Mouse (Mus musculus): ENCODE data around the gene Trim56. TPM values are rescaled to one million over a fixed set of nuclear protein-coding genes. Genes with fewer than 3 reads are reported as not detected.
A peak's percentile ranks its signal among the peaks of the same experiment; 100 is the strongest.
"Not testable (repeated sequence)": the region's sequence is repeated elsewhere in the genome, so short reads cannot be mapped to it uniquely, and the experiment has no call there.

The Trim56 gene
- polyA plus RNA-seq, 1 experiment from 2014 or later = 4.4 TPM

DNA sequence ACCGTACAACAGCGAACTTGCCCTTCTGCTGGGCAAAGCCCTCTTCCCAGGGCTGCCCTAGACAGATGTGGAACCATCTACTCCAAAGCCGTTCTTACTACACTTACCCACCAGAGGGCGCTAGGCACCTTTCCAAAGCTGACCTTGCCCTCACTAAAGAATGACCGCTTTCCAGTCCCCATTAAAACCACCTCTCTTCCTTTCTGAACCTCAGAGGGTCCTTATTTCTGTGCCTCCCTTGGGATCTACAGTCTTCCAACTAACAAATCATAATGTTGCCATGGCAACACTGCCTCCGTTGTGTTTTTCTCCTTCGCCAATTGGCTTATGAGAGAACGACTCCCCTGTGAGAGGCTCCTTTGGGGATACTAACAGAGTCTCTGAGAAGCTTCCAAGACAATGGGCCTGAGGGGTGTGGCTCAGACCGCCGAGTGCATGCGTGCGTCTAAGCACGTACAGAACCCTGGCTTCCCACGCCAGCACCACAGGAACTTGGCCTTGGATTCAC, 6.7 kb upstream of the Trim56 start:
- H3K9ac ChIP-seq (ENCODE audit: low read length) = no peak overlapping the region
- 0 out of 2 replicates have a peak overlapping the region, but pooled peaks have one; percentile 17 for H3K4me2 ChIP-seq (replicated peaks; ENCODE audit: low read depth)
- no peak overlapping the region for H3K4me3 ChIP-seq (ENCODE audit: low read depth, low read length)
- peak; percentile 67 for ATAC-seq (ENCODE audit: low FRiP score, low TSS enrichment)
- WGBS = 6% methylated on average over 14 of the region's 14 CpGs
- peaks cover 2% of the 10 kb centered on the region; the same call in 1 of the 2 replicates for H3K4me1 ChIP-seq (replicated peaks; ENCODE audit: control insufficient read depth, insufficient read depth)
- H3K9me3 ChIP-seq (ENCODE audit: control insufficient read depth, low read length) = no peaks in the 10 kb centered on the region
- no peak overlapping the region for H3K27ac ChIP-seq (replicated peaks)
- peak; percentile 73 for DNase-seq (ENCODE audit: low spot score)
- no peaks in the 10 kb centered on the region for H3K36me3 ChIP-seq (ENCODE audit: control insufficient read depth, insufficient read depth, low read length)
- no peaks in the 10 kb centered on the region for H3K27me3 ChIP-seq (ENCODE audit: control insufficient read depth, insufficient read depth, low read length)
- peak; percentile 92 for TF ChIP-seq CTCF (IDR thresholded peaks at IDR 0.05; ENCODE audit: low read depth)
- TF ChIP-seq EP300 (optimal IDR thresholded peaks at IDR 0.05) = no peak

DNA sequence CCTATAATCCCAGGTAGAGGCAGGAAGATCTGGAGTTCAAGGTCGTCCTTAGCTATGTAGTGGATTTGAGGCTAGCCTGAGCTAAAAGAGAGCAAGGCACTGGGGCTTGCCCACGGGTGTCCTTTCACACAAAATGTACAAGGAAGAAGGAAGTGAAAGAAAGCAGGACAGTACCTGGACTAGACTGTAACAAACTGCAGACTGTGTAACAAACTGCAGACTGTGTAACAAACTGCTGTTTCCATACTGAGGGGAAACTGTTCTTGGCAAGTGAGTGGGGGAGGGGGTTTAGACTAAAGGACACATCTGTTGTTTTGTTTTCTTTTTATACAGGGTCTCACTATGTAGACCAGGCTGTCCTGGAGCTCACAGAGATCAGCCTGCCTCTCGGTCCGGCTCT, 5.3 kb upstream of the Trim56 start:
- Histone ChIP-seq H3K4me2 (replicated peaks; ENCODE audit: low read depth) (no peak overlapping the region), H3K27ac (replicated peaks) (no peak overlapping the region), H3K4me1 (replicated peaks; ENCODE audit: control insufficient read depth, insufficient read depth) (peaks cover 6% of the 10 kb centered on the region; the same call in 1 of the 2 replicates), H3K9me3 (ENCODE audit: control insufficient read depth, low read length) (no peaks in the 10 kb centered on the region), H3K9ac (ENCODE audit: low read length) (no peak overlapping the region), H3K4me3 (ENCODE audit: low read depth, low read length) (no peak overlapping the region), H3K36me3 (ENCODE audit: control insufficient read depth, insufficient read depth, low read length) (no peaks in the 10 kb centered on the region), H3K27me3 (ENCODE audit: control insufficient read depth, insufficient read depth, low read length) (no peaks in the 10 kb centered on the region)
- 72% methylated on average over 4 of the region's 4 CpGs for WGBS
- TF ChIP-seq EP300 (optimal IDR thresholded peaks at IDR 0.05) = no peak
- DNase-seq (ENCODE audit: low spot score) (no peak), ATAC-seq (ENCODE audit: low FRiP score, low TSS enrichment) (no peak)

DNA sequence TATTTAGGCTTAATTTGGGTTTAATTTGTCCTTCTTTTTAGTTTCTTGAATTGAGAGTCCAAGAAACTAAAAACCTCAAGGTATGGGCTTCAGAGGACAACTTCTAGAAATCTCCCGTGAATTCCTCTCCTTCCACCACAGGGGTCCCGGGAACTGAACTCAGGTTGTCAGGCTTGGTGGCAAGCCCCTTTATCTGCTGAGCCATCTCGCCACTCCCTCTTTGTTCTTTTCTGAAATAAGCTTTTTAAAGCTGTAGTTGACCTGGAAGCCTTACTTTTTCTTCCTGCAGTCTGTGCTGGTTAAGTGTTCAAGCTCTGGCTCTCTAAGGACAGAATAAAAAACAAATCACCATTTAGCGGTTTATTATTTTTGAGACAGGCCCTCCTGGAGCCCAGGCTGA, 2.9 kb upstream of the Trim56 start:
- DNase-seq (ENCODE audit: low spot score) (no peak), ATAC-seq (ENCODE audit: low FRiP score, low TSS enrichment) (no peak)
- peaks cover 4% of the 10 kb centered on the region; the same call in 1 of the 2 replicates for H3K36me3 ChIP-seq (ENCODE audit: control insufficient read depth, insufficient read depth, low read length)
- peaks cover 9% of the 10 kb centered on the region for H3K4me1 ChIP-seq (replicated peaks; ENCODE audit: control insufficient read depth, insufficient read depth)
- H3K4me3 ChIP-seq (ENCODE audit: low read depth, low read length) = no peak overlapping the region
- 81% methylated on average over 4 of the region's 4 CpGs for WGBS
- H3K9ac ChIP-seq (ENCODE audit: low read length) = no peak overlapping the region
- no peaks in the 10 kb centered on the region for H3K27me3 ChIP-seq (ENCODE audit: control insufficient read depth, insufficient read depth, low read length)
- no peak overlapping the region for H3K27ac ChIP-seq (replicated peaks)
- no peaks in the 10 kb centered on the region for H3K9me3 ChIP-seq (ENCODE audit: control insufficient read depth, low read length)
- H3K4me2 ChIP-seq (replicated peaks; ENCODE audit: low read depth) = no peak overlapping the region
- TF ChIP-seq EP300 (optimal IDR thresholded peaks at IDR 0.05) = no peak
- no peak for TF ChIP-seq CTCF (IDR thresholded peaks at IDR 0.05; ENCODE audit: low read depth)

DNA sequence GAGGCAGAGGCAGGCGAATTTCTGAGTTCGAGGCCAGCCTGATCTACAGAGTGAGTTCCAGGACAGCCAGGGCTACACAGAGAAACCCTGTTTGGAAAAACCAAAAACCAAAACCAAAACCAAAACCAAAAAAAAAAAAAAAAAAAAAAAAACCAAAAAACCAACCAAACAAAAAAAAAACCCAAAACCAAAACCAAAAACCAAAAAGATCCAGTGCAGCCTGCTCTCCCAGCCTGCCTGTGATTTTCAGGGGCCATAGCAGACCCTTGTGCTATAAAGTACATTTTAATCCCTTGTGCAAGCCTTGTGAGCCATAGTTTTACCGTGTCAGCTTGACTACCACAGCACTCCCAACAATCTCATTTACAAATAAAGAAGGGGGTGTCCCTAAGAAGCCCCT, 2.0 kb upstream of the Trim56 start:
- 82% methylated on average over 3 of the region's 3 CpGs for WGBS
- H3K4me3 ChIP-seq (ENCODE audit: low read depth, low read length) = not testable (repeated sequence)

DNA sequence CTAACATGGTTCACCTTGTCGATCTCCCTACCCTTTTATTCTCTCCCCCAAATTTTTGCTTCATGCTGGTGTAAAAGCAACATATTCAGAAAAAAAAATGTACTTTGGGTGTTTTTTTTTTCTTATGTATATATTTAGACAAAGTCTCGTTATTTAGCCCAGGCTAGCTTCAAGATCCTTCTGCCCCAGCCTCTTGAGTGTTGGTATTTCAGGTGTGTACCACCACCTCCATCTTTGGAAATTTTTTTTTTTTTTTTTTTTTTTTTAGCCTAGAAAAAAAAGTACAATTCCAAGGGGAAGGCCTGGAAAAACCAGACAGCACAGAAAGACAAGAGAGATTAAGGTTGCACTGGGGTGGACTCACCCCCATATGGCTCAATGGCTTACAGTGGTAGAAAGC, 978 bp upstream of the Trim56 start:
- Histone ChIP-seq H3K27me3 (ENCODE audit: control insufficient read depth, insufficient read depth, low read length) (no peaks in the 10 kb centered on the region), H3K4me1 (replicated peaks; ENCODE audit: control insufficient read depth, insufficient read depth) (peaks cover 7% of the 10 kb centered on the region; the same call in 1 of the 2 replicates), H3K9ac (ENCODE audit: low read length) (no peak overlapping the region), H3K9me3 (ENCODE audit: control insufficient read depth, low read length) (no peaks in the 10 kb centered on the region), H3K4me2 (replicated peaks; ENCODE audit: low read depth) (no peak overlapping the region), H3K36me3 (ENCODE audit: control insufficient read depth, insufficient read depth, low read length) (peaks cover 14% of the 10 kb centered on the region), H3K4me3 (ENCODE audit: low read depth, low read length) (no peak overlapping the region), H3K27ac (replicated peaks) (no peak overlapping the region)
- TF ChIP-seq EP300 (optimal IDR thresholded peaks at IDR 0.05) = no peak
- no peak for TF ChIP-seq CTCF (IDR thresholded peaks at IDR 0.05; ENCODE audit: low read depth)
- no peak for ATAC-seq (ENCODE audit: low FRiP score, low TSS enrichment)
- DNase-seq (ENCODE audit: low spot score) = no peak
- 76% methylated on average over 2 of the region's 2 CpGs for WGBS

More for the DNA sequence above, 2.0 kb upstream of the Trim56 start:
- not testable (repeated sequence) for H3K4me1 ChIP-seq (replicated peaks; ENCODE audit: control insufficient read depth, insufficient read depth); H3K9me3 ChIP-seq (ENCODE audit: control insufficient read depth, low read length); ATAC-seq (ENCODE audit: low FRiP score, low TSS enrichment); H3K4me2 ChIP-seq (replicated peaks; ENCODE audit: low read depth); H3K27ac ChIP-seq (replicated peaks); H3K27me3 ChIP-seq (ENCODE audit: control insufficient read depth, insufficient read depth, low read length); DNase-seq (ENCODE audit: low spot score); H3K9ac ChIP-seq (ENCODE audit: low read length)
- H3K36me3 ChIP-seq (ENCODE audit: control insufficient read depth, insufficient read depth, low read length) = peaks cover 12% of the 10 kb centered on the region

DNA sequence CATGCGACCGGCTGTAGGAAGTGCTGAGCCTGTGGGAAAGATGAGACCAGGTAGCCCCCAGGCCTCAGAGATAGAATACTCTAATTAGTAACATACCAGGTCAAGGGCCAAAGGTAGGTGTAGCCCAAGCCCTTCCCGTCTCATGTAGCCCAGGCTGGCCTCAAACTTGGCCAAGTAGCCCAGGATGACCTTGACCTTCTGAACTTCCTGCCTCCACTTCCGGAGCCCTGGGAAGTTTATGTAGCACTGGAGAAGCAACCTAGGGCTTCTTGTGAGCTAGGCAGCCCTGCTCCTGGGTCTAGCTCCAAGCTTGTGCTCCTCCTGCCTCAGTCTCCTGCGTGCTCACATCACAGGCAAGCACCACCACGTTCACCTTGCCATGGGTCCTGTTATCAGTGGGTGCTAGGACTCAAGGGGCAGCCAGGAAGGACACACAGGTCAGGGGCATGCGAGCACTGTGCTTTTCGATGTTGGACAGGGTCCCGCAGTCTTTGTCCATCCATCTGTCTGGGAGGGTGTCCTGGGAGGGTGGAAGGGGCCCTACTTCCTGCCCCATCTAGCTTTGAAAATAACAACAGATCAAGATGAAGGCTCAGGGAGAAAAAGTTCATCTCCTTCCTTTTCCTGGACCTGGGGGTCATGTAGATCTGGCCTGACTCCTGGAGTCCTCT, 983 bp downstream of the Trim56 start:
- TF ChIP-seq CTCF (IDR thresholded peaks at IDR 0.05; ENCODE audit: low read depth) (no peak), EP300 (optimal IDR thresholded peaks at IDR 0.05) (no peak)
- DNase-seq (ENCODE audit: low spot score) (no peak), ATAC-seq (ENCODE audit: low FRiP score, low TSS enrichment) (no peak)
- Histone ChIP-seq H3K4me3 (ENCODE audit: low read depth, low read length) (peak overlapping the region; percentile 62; the same call in 1 of the 2 replicates), H3K4me2 (replicated peaks; ENCODE audit: low read depth) (peak overlapping the region; percentile 70), H3K36me3 (ENCODE audit: control insufficient read depth, insufficient read depth, low read length) (peaks cover 14% of the 10 kb centered on the region), H3K4me1 (replicated peaks; ENCODE audit: control insufficient read depth, insufficient read depth) (peaks cover 7% of the 10 kb centered on the region; the same call in 1 of the 2 replicates), H3K9me3 (ENCODE audit: control insufficient read depth, low read length) (no peaks in the 10 kb centered on the region), H3K27ac (replicated peaks) (peak overlapping the region; percentile 18; the same call in 1 of the 2 replicates), H3K9ac (ENCODE audit: low read length) (peak overlapping the region; percentile 77), H3K27me3 (ENCODE audit: control insufficient read depth, insufficient read depth, low read length) (no peaks in the 10 kb centered on the region)
- WGBS = 71% methylated on average over 9 of the region's 9 CpGs

All from stomach, postnatal 0 days (tissue).